Mouse (Mus musculus) kidney, adult 9 months (tissue): ENCODE data around the gene Gm2030.
"Not testable (repeated sequence)": the region's sequence is repeated elsewhere in the genome, so short reads cannot be mapped to it uniquely, and the experiment has no call there.

Source experiments
- DNase-seq: peaks from one replicate; pipeline ENCODE4 v3.0.0; 2022

Gm2030 gene

GRCm38 (mm10) chrX:26309944-26310343 lies at the start of gene Gm2030:
TSS of gene Gm2030 (minus strand) at chrX:26310044.
- not testable (repeated sequence) for DNase-seq
